Mouse (Mus musculus): ENCODE measurements around the gene AC131692.1. TPM values are rescaled to one million over a fixed set of nuclear protein-coding genes. Genes with fewer than 3 reads are reported as not detected.

Gene AC131692.1
- polyA plus RNA-seq, 1 experiment from 2014 or later = 0.43 TPM

DNA sequence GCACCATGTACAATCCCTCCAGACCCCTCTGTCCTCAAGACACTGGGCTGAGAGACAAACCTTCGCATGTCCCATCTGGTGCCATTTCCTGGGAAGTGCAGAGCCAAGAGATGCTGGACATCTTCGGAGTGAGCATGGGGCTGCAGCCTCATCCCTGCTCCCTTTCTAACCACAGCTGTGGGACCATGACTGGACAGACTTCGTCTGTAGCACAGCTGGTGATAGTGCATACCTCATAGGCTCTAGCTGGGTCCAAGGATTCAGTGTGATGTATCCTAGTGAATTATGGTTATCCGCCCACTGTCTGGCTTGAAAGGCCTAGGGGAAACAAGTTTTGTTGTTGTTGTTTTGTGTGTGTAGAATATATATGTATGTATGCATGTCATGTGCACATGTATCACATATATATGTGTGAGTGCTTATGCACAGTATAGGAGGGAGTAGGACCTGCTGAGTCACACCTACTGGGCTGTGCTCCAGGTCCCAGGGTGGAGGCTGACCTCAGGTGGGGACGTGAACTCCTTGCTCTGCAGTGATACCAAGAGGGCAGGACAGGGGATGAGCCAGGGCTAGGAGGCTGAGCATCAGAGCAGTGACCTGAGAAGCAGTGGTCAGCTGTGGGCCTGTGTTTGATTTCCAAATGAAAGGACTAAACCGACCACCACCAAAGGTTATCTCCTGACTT, 8.1 kb downstream of the AC131692.1 start:
- Histone ChIP-seq H3K27me3 (no peaks in the 10 kb centered on the region), H3K9ac (no peak overlapping the region), H3K4me2 (replicated peaks) (no peak overlapping the region), H3K4me1 (0 out of 2 replicates have a peak, but pooled peaks cover 3% of the 10 kb centered on the region), H3K9me3 (no peaks in the 10 kb centered on the region), H3K27ac (no peak overlapping the region), H3K4me3 (no peak overlapping the region), H3K36me3 (no peaks in the 10 kb centered on the region; the same call in 1 of the 2 replicates)
- WGBS = 80% methylated on average over 6 of the region's 6 CpGs
- no peak for ATAC-seq (ENCODE audit: insufficient number of reproducible peaks, insufficient read depth, low FRiP score, low TSS enrichment)

DNA sequence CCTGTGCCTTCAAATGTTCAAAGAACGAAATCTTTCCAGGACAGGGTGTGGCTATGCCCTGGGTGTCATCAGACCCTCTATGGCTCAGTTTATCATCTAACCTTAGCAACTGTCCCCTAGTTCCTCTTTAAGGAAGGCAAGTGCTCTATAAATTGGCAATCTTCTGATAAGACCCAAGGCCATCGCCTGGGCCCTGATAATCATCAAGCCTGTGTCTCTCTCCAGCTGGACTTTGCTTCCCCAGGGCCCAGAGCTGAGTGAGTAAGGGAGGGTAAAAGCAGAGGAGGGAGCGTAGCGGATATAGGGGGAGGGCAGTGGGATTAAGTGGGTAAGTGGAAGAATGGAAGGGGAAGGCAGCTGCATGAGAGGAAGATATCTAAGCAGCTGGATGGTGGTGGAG, 10.3 kb downstream of the AC131692.1 start:
- H3K27ac ChIP-seq = no peak overlapping the region
- H3K4me3 ChIP-seq = no peak overlapping the region
- 0 out of 2 replicates have a peak, but pooled peaks cover 3% of the 10 kb centered on the region for H3K4me1 ChIP-seq
- H3K4me2 ChIP-seq (replicated peaks) = no peak overlapping the region
- no peak for ATAC-seq (ENCODE audit: insufficient number of reproducible peaks, insufficient read depth, low FRiP score, low TSS enrichment)
- 77% methylated on average over 4 of the region's 4 CpGs for WGBS
- no peak overlapping the region for H3K9ac ChIP-seq
- H3K36me3 ChIP-seq = no peaks in the 10 kb centered on the region; the same call in 1 of the 2 replicates
- no peaks in the 10 kb centered on the region for H3K9me3 ChIP-seq
- H3K27me3 ChIP-seq = no peaks in the 10 kb centered on the region

DNA sequence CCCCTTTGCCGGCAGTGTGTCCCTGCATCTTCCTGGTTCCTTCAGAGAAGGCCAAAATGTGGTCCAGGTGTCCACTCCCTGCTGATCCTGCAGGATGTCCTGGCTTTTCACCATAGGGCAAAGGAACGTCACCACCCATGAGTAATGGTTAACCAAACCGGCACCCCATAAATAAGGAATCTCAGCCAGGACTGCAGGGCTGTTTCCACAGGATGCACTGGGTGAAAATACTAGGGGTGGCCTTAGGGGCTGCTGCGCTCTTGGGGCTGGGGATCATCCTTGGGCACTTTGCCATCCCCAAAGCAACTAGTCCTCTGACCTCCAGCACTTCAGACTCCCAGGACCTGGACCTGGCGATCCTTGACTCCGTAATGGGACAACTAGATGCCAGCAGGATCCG, 11.4 kb downstream of the AC131692.1 start, which contains the start of gene Naaladl1:
Gene Naaladl1 (plus strand): TSS at position 197 of the 400 bp plus-strand sequence.
- H3K36me3 ChIP-seq = no peaks in the 10 kb centered on the region
- H3K9ac ChIP-seq = no peak within 1 kb of the TSS
- no peak within 1 kb of the TSS for H3K4me2 ChIP-seq (replicated peaks)
- H3K9me3 ChIP-seq = no peaks in the 10 kb centered on the region
- no peak within 1 kb of the TSS for H3K4me3 ChIP-seq
- no peak within 1 kb of the TSS for H3K27ac ChIP-seq
- no peaks in the 10 kb centered on the region for H3K27me3 ChIP-seq
- no peak for ATAC-seq (ENCODE audit: insufficient number of reproducible peaks, insufficient read depth, low FRiP score, low TSS enrichment)
- WGBS = 82% methylated on average over 7 of the region's 7 CpGs
- 0 out of 2 replicates have a peak, but pooled peaks cover 3% of the 10 kb centered on the region for H3K4me1 ChIP-seq

DNA sequence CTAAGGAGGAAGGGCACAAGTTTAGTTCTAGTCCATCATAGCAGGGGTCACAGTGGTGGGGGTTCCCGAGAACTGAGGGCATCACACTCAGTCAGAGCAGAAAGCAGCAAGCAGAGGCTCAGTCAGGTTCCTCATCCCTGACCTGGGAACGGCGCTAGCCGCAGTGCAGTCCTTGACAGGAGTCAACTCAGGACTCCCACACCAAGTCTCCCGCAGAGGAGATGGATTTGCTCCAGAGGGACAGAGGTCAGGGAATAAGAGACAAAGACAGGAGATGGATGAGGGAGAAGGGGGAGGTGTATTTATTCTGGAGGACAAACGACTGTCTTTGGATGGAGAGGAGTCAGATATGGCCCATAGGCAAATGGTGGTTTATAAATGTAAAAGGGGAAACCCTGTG, 18.9 kb downstream of the AC131692.1 start:
- Histone ChIP-seq H3K9me3 (no peaks in the 10 kb centered on the region), H3K4me3 (no peak overlapping the region), H3K36me3 (peaks cover 32% of the 10 kb centered on the region), H3K27ac (no peak overlapping the region), H3K4me1 (peaks cover 10% of the 10 kb centered on the region), H3K4me2 (replicated peaks) (no peak overlapping the region), H3K27me3 (no peaks in the 10 kb centered on the region), H3K9ac (no peak overlapping the region)
- 74% methylated on average over 6 of the region's 6 CpGs for WGBS
- ATAC-seq (ENCODE audit: insufficient number of reproducible peaks, insufficient read depth, low FRiP score, low TSS enrichment) = no peak

DNA sequence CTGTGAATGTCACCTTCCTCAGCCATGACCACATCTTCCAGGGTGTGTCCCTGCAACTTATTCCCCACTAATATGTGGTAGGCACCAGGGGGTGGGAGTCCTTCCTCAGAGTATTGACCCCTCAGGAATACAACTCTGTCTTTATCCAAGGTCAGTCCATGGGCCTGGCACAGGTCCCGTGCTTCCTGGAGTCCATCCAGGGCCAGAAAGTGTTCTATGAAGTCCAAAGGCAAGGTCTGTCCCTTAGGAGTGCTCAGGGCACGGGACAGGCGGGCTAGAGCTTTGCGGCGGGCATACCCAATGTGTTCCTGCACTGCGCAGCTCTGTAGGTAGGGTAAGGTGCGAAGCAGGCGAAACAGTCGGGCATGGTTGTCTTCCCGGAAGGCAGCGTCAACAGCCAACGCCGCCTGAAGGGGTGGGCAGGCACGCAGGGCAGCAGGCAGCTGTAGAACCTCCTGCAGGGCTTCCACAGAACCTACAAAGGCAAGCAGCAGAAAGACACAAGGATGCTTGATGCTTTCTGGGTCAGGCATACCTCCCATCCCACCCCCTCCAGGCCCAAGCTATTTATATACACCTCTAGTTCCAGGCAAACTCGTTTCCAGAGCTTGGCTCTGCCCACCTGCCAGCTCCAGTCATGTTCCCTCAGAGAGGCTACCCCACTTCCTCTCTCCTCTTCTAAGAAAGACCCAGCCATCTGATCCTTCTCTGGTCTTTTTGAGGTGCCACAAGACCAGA, 22.1 kb downstream of the AC131692.1 start:
- H3K27ac ChIP-seq = no peak overlapping the region
- no peak for ATAC-seq (ENCODE audit: insufficient number of reproducible peaks, insufficient read depth, low FRiP score, low TSS enrichment)
- H3K4me2 ChIP-seq (replicated peaks) = peak overlapping the region; percentile 90
- peaks cover 15% of the 10 kb centered on the region for H3K4me1 ChIP-seq
- peak overlapping the region; percentile 86 for H3K4me3 ChIP-seq
- H3K36me3 ChIP-seq = peaks cover 38% of the 10 kb centered on the region
- WGBS = 90% methylated on average over 15 of the region's 15 CpGs
- no peaks in the 10 kb centered on the region for H3K27me3 ChIP-seq
- H3K9ac ChIP-seq = no peak overlapping the region
- no peaks in the 10 kb centered on the region for H3K9me3 ChIP-seq

DNA sequence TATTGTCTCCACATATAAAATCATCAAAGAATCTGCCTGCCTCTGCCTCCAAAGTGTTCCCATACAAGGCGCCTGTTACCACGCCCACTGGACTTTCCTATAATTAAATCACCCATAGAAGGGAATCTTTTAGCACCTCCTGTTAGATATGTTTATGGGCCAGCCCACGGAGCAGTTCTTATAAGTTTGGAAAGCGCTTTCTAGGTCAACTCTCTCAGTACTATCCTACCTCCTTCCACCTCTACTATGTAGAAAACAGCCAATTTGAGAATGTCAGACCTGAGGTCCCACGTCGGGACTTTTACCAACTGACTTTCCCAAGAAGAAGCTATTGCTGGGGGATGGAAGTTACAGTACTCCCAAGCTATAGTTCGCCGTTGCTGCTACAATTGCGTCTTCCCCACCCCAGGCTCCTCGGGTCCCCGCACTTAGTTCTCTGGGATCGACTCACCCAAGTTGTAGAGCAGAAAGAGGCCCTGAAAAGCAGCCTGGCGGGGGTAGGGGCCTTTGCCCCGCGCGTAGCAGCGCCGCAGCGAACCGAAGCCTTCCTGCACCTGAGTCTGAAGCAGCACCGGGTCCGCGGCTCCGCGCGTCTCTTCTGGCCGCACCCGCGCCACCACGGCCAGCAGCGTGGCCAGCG, 23.2 kb downstream of the AC131692.1 start:
- 5% methylated on average over 32 of the region's 32 CpGs for WGBS
- H3K27ac ChIP-seq = peak overlapping the region; percentile 97
- peaks cover 15% of the 10 kb centered on the region for H3K4me1 ChIP-seq
- no peaks in the 10 kb centered on the region for H3K27me3 ChIP-seq
- H3K9ac ChIP-seq = peak overlapping the region; percentile 89
- peaks cover 38% of the 10 kb centered on the region for H3K36me3 ChIP-seq
- ATAC-seq (ENCODE audit: insufficient number of reproducible peaks, insufficient read depth, low FRiP score, low TSS enrichment) = peak; percentile 24; the same call in 1 of the 2 replicates
- peak overlapping the region; percentile 90 for H3K4me2 ChIP-seq (replicated peaks)
- H3K4me3 ChIP-seq = peak overlapping the region; percentile 86
- H3K9me3 ChIP-seq = no peaks in the 10 kb centered on the region

DNA sequence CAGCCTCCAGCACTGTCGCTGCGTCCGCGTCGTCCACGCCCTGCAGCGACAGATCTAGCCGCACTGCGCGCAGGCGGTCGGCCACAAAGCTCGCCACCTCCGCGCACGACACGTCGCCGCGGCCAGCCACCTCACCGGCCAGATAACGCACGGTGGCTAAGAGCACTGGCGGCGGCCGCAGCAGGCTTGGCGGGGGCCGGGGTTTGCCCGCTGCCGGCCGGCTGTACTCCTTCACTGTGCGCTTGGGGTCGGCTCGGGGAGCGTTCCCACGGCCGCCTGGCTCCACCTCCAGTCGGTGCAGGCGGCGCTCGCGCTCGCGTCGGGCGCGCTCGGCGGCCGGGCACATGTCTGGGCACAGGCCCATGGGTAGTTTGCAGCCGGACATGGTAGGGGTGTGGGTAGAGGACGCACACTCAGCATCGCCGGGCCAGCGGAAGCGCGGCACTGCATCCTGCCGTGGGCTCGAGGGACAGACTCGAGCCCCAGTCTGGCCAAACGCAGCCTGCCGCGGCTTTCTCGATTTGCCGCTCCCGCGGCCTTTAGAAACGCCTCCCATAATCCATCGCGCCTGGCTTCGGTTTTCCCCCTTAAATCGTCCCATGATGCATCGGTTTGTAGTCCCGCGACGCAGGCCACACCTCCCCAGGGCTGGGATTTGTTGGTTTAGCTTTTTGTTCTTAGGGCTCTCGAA, 23.9 kb downstream of the AC131692.1 start, which contains the start of gene Sac3d1:
Gene Sac3d1 (minus strand): TSS at position 665 of the 691 bp plus-strand sequence.
- peaks cover 35% of the 10 kb centered on the region for H3K36me3 ChIP-seq
- H3K9me3 ChIP-seq = no peaks in the 10 kb centered on the region
- H3K4me1 ChIP-seq = peaks cover 15% of the 10 kb centered on the region
- ATAC-seq (ENCODE audit: insufficient number of reproducible peaks, insufficient read depth, low FRiP score, low TSS enrichment) = peak; percentile 85
- peak within 1 kb of the TSS; percentile 89 for H3K9ac ChIP-seq
- H3K27ac ChIP-seq = peak within 1 kb of the TSS; percentile 97
- H3K4me3 ChIP-seq = peak within 1 kb of the TSS; percentile 86
- peak within 1 kb of the TSS; percentile 90 for H3K4me2 ChIP-seq (replicated peaks)
- H3K27me3 ChIP-seq = no peaks in the 10 kb centered on the region
- WGBS = under 1% methylated on average over 77 of the region's 77 CpGs

DNA sequence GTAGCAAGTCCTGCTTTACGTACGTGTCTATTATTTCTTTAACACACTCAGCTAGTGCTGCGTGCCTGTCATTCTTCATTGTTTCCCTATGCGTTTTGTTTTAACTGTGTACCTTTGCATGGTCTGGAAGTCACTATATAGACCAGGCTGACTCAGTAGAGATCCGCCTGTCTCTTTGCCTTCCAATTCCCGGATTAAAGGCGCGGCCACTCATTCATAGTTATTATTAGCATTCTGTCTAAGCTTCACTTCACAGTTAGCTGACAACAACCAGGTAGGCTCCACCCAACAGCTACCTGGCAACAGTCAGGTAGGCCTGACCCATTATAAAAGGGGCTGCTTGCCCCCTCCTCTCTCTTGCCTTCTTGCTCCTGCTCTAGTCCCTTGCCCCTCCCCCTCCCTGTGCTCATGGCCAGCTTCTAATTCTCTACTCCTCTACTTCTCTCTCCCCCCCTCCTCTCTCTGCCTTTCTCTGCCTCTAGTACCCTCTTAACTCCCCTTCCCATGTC, 24.5 kb downstream of the AC131692.1 start:
- peaks cover 15% of the 10 kb centered on the region for H3K4me1 ChIP-seq
- H3K9me3 ChIP-seq = no peaks in the 10 kb centered on the region
- peaks cover 33% of the 10 kb centered on the region for H3K36me3 ChIP-seq
- peak overlapping the region; percentile 89 for H3K9ac ChIP-seq
- peak overlapping the region; percentile 86 for H3K4me3 ChIP-seq
- WGBS = under 1% methylated on average over 8 of the region's 8 CpGs
- H3K27ac ChIP-seq = peak overlapping the region; percentile 97
- no peak; the same call in 1 of the 2 replicates for ATAC-seq (ENCODE audit: insufficient number of reproducible peaks, insufficient read depth, low FRiP score, low TSS enrichment)
- H3K27me3 ChIP-seq = no peaks in the 10 kb centered on the region
- peak overlapping the region; percentile 90 for H3K4me2 ChIP-seq (replicated peaks)

DNA sequence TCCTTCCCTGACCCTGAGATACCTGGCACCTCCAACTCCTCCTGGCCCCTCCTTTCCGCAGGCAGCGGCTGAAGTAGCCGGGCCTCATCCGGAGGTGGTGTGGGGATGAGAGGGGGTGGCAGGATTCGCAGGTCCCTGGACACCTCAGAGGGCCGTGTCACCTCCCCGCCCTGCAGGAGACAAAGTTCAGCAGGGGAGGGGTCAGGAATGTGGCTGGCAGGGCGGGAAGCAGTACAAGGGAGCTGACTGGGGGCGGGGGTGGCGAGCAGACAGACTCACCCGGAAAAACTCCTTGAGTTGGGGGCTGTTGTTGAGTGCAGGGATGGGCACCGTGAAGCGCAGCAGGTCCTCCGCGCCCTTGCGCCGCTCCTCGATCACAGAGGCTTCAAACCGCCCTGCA, 27.5 kb downstream of the AC131692.1 start:
- WGBS = 35% methylated on average over 19 of the region's 19 CpGs
- ATAC-seq (ENCODE audit: insufficient number of reproducible peaks, insufficient read depth, low FRiP score, low TSS enrichment) = no peak
- H3K9me3 ChIP-seq = no peaks in the 10 kb centered on the region
- H3K36me3 ChIP-seq = 0 out of 2 replicates have a peak, but pooled peaks cover 6% of the 10 kb centered on the region
- H3K9ac ChIP-seq = no peak overlapping the region
- H3K4me2 ChIP-seq (replicated peaks) = no peak overlapping the region
- H3K27me3 ChIP-seq = no peaks in the 10 kb centered on the region
- no peak overlapping the region for H3K27ac ChIP-seq
- H3K4me3 ChIP-seq = no peak overlapping the region
- peaks cover 11% of the 10 kb centered on the region for H3K4me1 ChIP-seq

DNA sequence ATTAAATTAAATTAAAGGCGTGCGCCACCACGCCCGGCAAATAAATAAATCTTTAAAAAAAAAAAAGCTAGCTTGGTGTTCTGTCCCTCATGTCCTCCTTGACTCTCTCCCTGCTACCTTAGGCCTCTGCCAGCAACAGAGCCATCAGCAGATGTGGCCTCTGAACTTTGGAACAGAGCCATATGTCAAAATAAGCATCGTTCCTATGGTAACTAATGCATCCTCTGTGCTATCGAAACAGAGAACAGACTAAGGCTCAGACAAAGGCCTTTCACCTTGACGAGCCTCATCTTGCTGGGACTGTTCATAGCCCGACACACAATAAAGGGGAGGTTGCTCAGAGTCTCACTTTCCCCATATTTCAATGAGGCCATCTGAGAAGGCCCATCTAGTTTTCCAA, 29.1 kb downstream of the AC131692.1 start:
- peaks cover 5% of the 10 kb centered on the region; the same call in 1 of the 2 replicates for H3K4me1 ChIP-seq
- ATAC-seq (ENCODE audit: insufficient number of reproducible peaks, insufficient read depth, low FRiP score, low TSS enrichment) = no peak
- H3K4me2 ChIP-seq (replicated peaks) = no peak overlapping the region
- peak overlapping the region; percentile 12; the same call in 1 of the 2 replicates for H3K27ac ChIP-seq
- no peaks in the 10 kb centered on the region for H3K9me3 ChIP-seq
- H3K4me3 ChIP-seq = no peak overlapping the region
- H3K9ac ChIP-seq = no peak overlapping the region
- H3K36me3 ChIP-seq = 0 out of 2 replicates have a peak, but pooled peaks cover 6% of the 10 kb centered on the region
- H3K27me3 ChIP-seq = no peaks in the 10 kb centered on the region
- WGBS = 42% methylated on average over 8 of the region's 8 CpGs

DNA sequence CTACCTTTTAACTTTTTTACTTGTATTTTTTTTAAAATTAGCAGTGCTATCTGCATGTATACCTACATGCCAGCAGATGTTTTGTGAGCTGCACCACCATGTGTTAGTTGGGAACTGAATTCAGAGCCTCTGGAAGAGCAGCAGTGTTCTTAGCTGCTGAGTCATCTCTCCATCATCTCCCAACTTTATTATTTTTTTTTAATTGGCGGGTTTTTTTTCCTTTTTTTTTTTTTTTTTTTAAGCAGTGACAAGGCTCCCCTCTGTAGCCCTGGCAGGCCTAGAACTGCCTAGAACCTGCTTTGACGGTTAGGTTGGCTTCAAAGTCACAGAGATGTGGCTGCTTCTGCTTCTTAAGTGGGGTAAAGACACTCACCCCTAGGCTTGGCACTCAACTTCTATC, 30.7 kb downstream of the AC131692.1 start:
- no peaks in the 10 kb centered on the region for H3K9me3 ChIP-seq
- no peak overlapping the region for H3K4me3 ChIP-seq
- no peak overlapping the region for H3K27ac ChIP-seq
- no peak overlapping the region for H3K9ac ChIP-seq
- H3K4me2 ChIP-seq (replicated peaks) = no peak overlapping the region
- H3K4me1 ChIP-seq = no peaks in the 10 kb centered on the region
- no peaks in the 10 kb centered on the region for H3K27me3 ChIP-seq
- no peak for ATAC-seq (ENCODE audit: insufficient number of reproducible peaks, insufficient read depth, low FRiP score, low TSS enrichment)
- WGBS = 82% methylated on average over 2 of the region's 2 CpGs
- 0 out of 2 replicates have a peak, but pooled peaks cover 6% of the 10 kb centered on the region for H3K36me3 ChIP-seq
